Mouse (Mus musculus) forebrain, embryonic 15.5 days (tissue): ENCODE measurements around the gene Prep. TPM values are rescaled to one million over a fixed set of nuclear protein-coding genes. Genes with fewer than 3 reads are reported as not detected.

Experiments
- ATAC-seq: fragments of 200-750 bp; cut with Nextera tagmentation; replicated peaks from 2 replicates; pipeline ENCODE4 v1.8.0; 2017; ENCODE audit warnings: mild to moderate bottlenecking, moderate TSS enrichment, moderate library complexity
- H3K27ac ChIP-seq: fragments of 300-500 bp; sonication (generic); replicated peaks from 2 replicates; pipeline ENCODE4 v1.5.1; 2015; ENCODE audit warnings: mild to moderate bottlenecking, inconsistent platforms
- H3K27me3 ChIP-seq: fragments of 300-500 bp; sonication (generic); 2 replicates; pipeline ENCODE4 v1.6.1; 2015; ENCODE audit warnings: inconsistent platforms
- H3K36me3 ChIP-seq: fragments of 300-500 bp; sonication (generic); 2 replicates; pipeline ENCODE4 v1.6.1; 2015; ENCODE audit warnings: mild to moderate bottlenecking, inconsistent platforms
- H3K4me1 ChIP-seq: fragments of 300-500 bp; sonication (generic); 2 replicates; pipeline ENCODE4 v1.6.1; 2015; ENCODE audit warnings: inconsistent platforms
- H3K4me2 ChIP-seq: fragments of 300-500 bp; sonication (generic); replicated peaks from 2 replicates; pipeline ENCODE4 v1.6.1; 2015; ENCODE audit warnings: mild to moderate bottlenecking, inconsistent platforms
- H3K4me3 ChIP-seq: fragments of 300-500 bp; sonication (generic); 2 replicates; pipeline ENCODE4 v1.5.1; 2015; ENCODE audit warnings: mild to moderate bottlenecking, inconsistent platforms
- H3K9ac ChIP-seq: fragments of 300-500 bp; sonication (generic); replicated peaks from 2 replicates; pipeline ENCODE4 v1.6.1; 2015; ENCODE audit warnings: mild to moderate bottlenecking, inconsistent platforms
- H3K9me3 ChIP-seq: fragments of 300-500 bp; sonication (generic); 2 replicates; pipeline ENCODE4 v1.6.1; 2016; ENCODE audit warnings: inconsistent platforms
- WGBS: fragments of 180-500 bp; shearing (Covaris S2); methylation state at CpG from one replicate; pipeline ENCODE4 v1.1.7; 2015; ENCODE audit warnings: mixed read lengths; 5-methylcytosine and 5-hydroxymethylcytosine counted together
- polyA plus RNA-seq: library from polyadenylated mRNA; unstranded; fragments of >200 nt; fragmentation: Nextera tagmentation; extraction: Ambion mirVana; gene quantifications from 2 replicates; pipeline ENCODE4 v1.2.1, GENCODE M21; 2015

Gene Prep
- polyA plus RNA-seq, 1 experiment from 2014 or later = 19.2 TPM

DNA sequence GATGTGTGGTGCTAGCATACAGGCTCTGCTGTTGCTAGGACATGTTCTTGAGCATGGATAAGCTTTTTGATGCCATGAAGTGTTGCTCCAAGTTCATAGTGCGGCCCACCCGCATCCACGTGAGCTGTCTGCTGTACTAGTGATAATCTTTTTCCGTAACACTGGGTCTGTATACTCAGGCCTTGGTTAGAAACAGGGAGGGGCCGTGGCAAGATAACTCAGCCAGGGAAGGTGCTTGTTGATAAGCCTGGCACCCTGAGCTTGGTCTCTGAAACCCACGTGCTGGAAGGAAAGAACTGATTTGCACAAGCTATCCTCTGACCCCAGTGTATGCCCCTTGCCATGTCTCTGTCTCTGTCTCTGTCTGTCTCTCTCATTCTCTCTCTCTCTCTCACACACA lies 63.0 kb downstream of the Prep start:
- Histone ChIP-seq H3K27ac (no peak overlapping the region), H3K9me3 (no peaks in the 10 kb centered on the region)
- no peak for ATAC-seq

GRCm38 (mm10) chr10:45132371-45132770 lies 65.4 kb downstream of the Prep start:
- no peak for ATAC-seq
- no peaks in the 10 kb centered on the region for H3K36me3 ChIP-seq
- no peaks in the 10 kb centered on the region for H3K9me3 ChIP-seq
- WGBS = 79% methylated on average over 4 of the region's 4 CpGs
- H3K9ac ChIP-seq = no peak overlapping the region
- 0 out of 2 replicates have a peak, but pooled peaks cover 3% of the 10 kb centered on the region for H3K4me1 ChIP-seq
- no peak overlapping the region for H3K4me2 ChIP-seq
- H3K27me3 ChIP-seq = no peaks in the 10 kb centered on the region
- H3K4me3 ChIP-seq = no peak overlapping the region
- H3K27ac ChIP-seq = no peak overlapping the region

More for the DNA sequence above, 63.0 kb downstream of the Prep start:
- Histone ChIP-seq H3K27me3 (no peaks in the 10 kb centered on the region), H3K4me2 (no peak overlapping the region), H3K36me3 (no peaks in the 10 kb centered on the region; the same call in 1 of the 2 replicates), H3K4me3 (no peak overlapping the region), H3K9ac (no peak overlapping the region), H3K4me1 (0 out of 2 replicates have a peak, but pooled peaks cover 3% of the 10 kb centered on the region)
- WGBS = 91% methylated on average over 6 of the region's 6 CpGs

DNA sequence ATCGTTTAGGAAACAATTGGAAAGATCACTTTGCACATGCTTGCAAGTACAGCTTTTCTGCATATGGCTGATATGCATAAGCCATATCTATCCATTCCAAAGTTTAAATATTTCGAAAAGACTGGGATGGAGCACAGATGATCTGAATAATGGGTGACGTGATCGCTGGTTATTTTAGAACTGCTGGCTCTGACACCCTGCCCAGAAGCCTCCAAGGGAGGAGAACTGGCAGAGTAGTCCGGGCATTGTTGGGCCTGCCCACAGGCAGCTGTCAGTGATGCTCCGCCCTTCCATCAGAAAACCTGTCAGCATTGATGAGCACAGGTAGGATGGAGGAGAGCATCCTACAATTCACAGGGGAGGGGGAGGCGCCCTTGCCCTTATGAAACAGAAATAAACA lies 69.8 kb downstream of the Prep start:
- no peak overlapping the region for H3K27ac ChIP-seq
- no peak overlapping the region for H3K4me2 ChIP-seq
- peaks cover 6% of the 10 kb centered on the region; the same call in 1 of the 2 replicates for H3K4me1 ChIP-seq
- H3K9me3 ChIP-seq = no peaks in the 10 kb centered on the region
- H3K27me3 ChIP-seq = no peaks in the 10 kb centered on the region
- 77% methylated on average over 7 of the region's 7 CpGs for WGBS
- H3K4me3 ChIP-seq = no peak overlapping the region
- H3K36me3 ChIP-seq = no peaks in the 10 kb centered on the region
- H3K9ac ChIP-seq = no peak overlapping the region
- ATAC-seq = no peak; the same call in 1 of the 2 replicates

- no peak overlapping the region for H3K4me2 ChIP-seq
- no peak overlapping the region for H3K4me3 ChIP-seq
- H3K9me3 ChIP-seq = no peaks in the 10 kb centered on the region
- no peak overlapping the region for H3K9ac ChIP-seq
- H3K27ac ChIP-seq = no peak overlapping the region
- 54% methylated on average over 4 of the region's 4 CpGs for WGBS
- no peaks in the 10 kb centered on the region for H3K27me3 ChIP-seq
- H3K4me1 ChIP-seq = peaks cover 6% of the 10 kb centered on the region; the same call in 1 of the 2 replicates
- H3K36me3 ChIP-seq = no peaks in the 10 kb centered on the region
- ATAC-seq = no peak
These were observed 72.9 kb downstream of the Prep start for GRCm38 (mm10) chr10:45139910-45140309.

GRCm38 (mm10) chr10:45140474-45141212 lies 73.6 kb downstream of the Prep start:
- Histone ChIP-seq H3K27me3 (no peaks in the 10 kb centered on the region), H3K9ac (no peak overlapping the region), H3K4me1 (peaks cover 6% of the 10 kb centered on the region; the same call in 1 of the 2 replicates), H3K9me3 (no peaks in the 10 kb centered on the region), H3K27ac (no peak overlapping the region), H3K4me2 (no peak overlapping the region), H3K36me3 (no peaks in the 10 kb centered on the region), H3K4me3 (no peak overlapping the region)
- ATAC-seq = no peak
- 63% methylated on average over 7 of the region's 7 CpGs for WGBS

DNA sequence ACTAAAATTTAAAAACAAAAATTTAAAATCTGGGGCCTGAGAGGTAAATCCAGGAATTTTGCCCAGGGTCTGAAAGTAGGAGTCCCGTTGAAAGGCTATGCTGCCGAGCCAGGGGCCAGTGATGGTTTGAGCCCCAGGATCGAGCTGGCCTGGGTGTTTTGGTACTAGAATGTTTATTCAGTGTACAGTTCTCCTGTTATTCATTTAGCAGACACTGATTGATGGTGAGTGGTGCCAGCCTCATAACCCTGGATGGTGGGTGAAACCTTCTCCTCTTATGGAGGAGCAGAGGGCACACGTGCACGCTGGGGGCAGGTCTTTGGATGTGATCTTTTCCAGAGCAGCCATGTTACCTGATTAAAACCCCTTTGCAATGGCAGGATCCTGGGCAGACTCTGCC lies 75.4 kb downstream of the Prep start:
- no peaks in the 10 kb centered on the region for H3K36me3 ChIP-seq
- H3K9ac ChIP-seq = no peak overlapping the region
- 89% methylated on average over 5 of the region's 5 CpGs for WGBS
- H3K27me3 ChIP-seq = no peaks in the 10 kb centered on the region
- no peaks in the 10 kb centered on the region for H3K9me3 ChIP-seq
- H3K4me2 ChIP-seq = no peak overlapping the region
- ATAC-seq = no peak
- H3K4me1 ChIP-seq = peaks cover 13% of the 10 kb centered on the region; the same call in 1 of the 2 replicates
- no peak overlapping the region for H3K4me3 ChIP-seq
- H3K27ac ChIP-seq = no peak overlapping the region

GRCm38 (mm10) chr10:45144038-45144817 lies 77.2 kb downstream of the Prep start:
- WGBS = 79% methylated on average over 6 of the region's 6 CpGs
- no peak overlapping the region for H3K27ac ChIP-seq
- no peaks in the 10 kb centered on the region for H3K27me3 ChIP-seq
- H3K4me3 ChIP-seq = no peak overlapping the region
- 0 out of 2 replicates have a peak, but pooled peaks cover 2% of the 10 kb centered on the region for H3K36me3 ChIP-seq
- ATAC-seq = no peak
- no peaks in the 10 kb centered on the region for H3K9me3 ChIP-seq
- H3K4me1 ChIP-seq = peaks cover 14% of the 10 kb centered on the region; the same call in 1 of the 2 replicates
- H3K9ac ChIP-seq = no peak overlapping the region
- H3K4me2 ChIP-seq = no peak overlapping the region

- Histone ChIP-seq H3K9me3 (no peaks in the 10 kb centered on the region), H3K36me3 (peaks cover 9% of the 10 kb centered on the region), H3K4me3 (no peak overlapping the region), H3K27ac (no peak overlapping the region), H3K4me1 (peaks cover 10% of the 10 kb centered on the region; the same call in 1 of the 2 replicates), H3K9ac (no peak overlapping the region), H3K27me3 (no peaks in the 10 kb centered on the region), H3K4me2 (no peak overlapping the region)
- WGBS = 16% methylated on average over 6 of the region's 6 CpGs
- 0 out of 2 replicates have a peak, but pooled peaks have one; percentile 4 for ATAC-seq
These were observed 79.8 kb downstream of the Prep start for GRCm38 (mm10) chr10:45146821-45147220.

DNA sequence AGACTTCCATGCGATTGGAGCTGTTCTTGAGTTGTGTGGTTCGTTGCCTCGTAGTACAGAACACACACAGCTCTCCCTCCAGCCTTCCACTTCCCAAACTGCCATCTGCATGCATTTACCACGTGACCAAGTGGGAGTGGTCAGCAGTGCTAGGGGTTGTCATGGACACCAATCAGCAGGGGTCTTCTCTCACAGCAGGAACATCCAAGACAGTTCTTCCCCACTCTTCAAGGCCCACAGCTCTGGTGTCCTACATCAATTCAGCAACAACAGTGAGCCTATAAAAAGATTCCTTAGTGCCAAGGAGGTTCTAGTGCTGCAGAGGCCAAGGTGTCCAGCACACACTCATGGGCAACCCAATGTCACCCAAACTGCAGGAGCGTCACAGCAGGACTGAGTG lies 84.1 kb downstream of the Prep start:
- no peak overlapping the region for H3K4me3 ChIP-seq
- no peak overlapping the region for H3K9ac ChIP-seq
- H3K4me2 ChIP-seq = no peak overlapping the region
- no peaks in the 10 kb centered on the region for H3K27me3 ChIP-seq
- peaks cover 24% of the 10 kb centered on the region for H3K36me3 ChIP-seq
- no peak for ATAC-seq
- WGBS = 51% methylated on average over 5 of the region's 5 CpGs
- peaks cover 10% of the 10 kb centered on the region; the same call in 1 of the 2 replicates for H3K4me1 ChIP-seq
- H3K27ac ChIP-seq = no peak overlapping the region
- H3K9me3 ChIP-seq = no peaks in the 10 kb centered on the region

DNA sequence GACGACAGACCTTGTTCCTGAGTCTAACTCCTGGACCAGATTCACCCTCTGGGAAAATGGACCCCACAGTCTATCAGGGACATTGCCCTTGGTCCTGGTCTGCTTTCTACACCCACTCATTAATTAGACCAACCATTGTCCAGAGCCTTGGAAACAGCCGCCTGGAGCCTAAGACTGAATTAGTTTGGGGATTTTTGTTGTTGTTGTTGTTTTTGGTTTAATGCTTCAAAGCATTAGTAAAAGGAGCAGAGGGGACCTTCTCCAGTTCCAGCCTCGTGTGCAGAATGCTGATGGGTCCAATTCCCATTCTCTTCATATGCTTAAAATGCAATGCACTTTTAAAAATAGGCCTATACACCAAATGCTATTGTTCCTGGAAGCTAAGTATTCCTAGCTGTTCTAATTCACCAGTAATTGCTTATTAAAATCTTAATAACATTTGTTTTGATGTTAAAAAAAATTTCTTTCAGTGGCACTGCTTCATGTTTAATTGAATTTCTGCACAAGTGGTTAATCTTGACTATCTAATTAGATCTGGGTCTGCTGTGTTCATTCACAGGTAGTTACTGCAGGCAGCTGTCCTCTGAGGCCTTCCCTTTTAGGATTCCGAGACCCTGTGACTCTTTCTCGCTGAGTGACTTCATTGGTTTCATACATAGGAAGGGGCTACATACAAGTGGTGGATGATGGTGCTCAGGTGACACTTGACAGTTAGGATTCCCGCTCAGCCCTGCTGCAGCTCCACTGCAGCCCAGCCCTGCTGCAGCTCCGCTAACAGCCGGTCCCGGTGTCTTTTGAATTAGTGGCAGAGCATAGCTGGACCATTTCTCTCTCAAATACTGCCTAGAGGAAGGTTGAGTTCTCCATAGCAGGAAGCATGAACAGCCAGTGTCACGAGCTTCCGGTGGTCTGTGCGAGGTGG lies 85.0 kb downstream of the Prep start:
- Histone ChIP-seq H3K9ac (no peak overlapping the region), H3K4me1 (peaks cover 7% of the 10 kb centered on the region; the same call in 1 of the 2 replicates), H3K9me3 (no peaks in the 10 kb centered on the region), H3K27ac (no peak overlapping the region), H3K4me3 (no peak overlapping the region), H3K27me3 (no peaks in the 10 kb centered on the region), H3K4me2 (no peak overlapping the region), H3K36me3 (peaks cover 24% of the 10 kb centered on the region)
- peak; percentile 51; the same call in 1 of the 2 replicates for ATAC-seq
- WGBS = 58% methylated on average over 12 of the region's 12 CpGs

GRCm38 (mm10) chr10:45154557-45155060 lies 87.6 kb downstream of the Prep start:
- H3K36me3 ChIP-seq = peaks cover 36% of the 10 kb centered on the region
- no peak for ATAC-seq
- peaks cover 3% of the 10 kb centered on the region; the same call in 1 of the 2 replicates for H3K4me1 ChIP-seq
- no peak overlapping the region for H3K27ac ChIP-seq
- no peaks in the 10 kb centered on the region for H3K27me3 ChIP-seq
- WGBS = 96% methylated on average over 14 of the region's 14 CpGs
- H3K4me3 ChIP-seq = no peak overlapping the region
- H3K4me2 ChIP-seq = no peak overlapping the region
- H3K9ac ChIP-seq = no peak overlapping the region
- H3K9me3 ChIP-seq = no peaks in the 10 kb centered on the region
